Mouse (Mus musculus): ENCODE data around the gene Nlrp9c.
"Not testable (repeated sequence)": the region's sequence is repeated elsewhere in the genome, so short reads cannot be mapped to it uniquely, and the experiment has no call there.

Nlrp9c gene

DNA sequence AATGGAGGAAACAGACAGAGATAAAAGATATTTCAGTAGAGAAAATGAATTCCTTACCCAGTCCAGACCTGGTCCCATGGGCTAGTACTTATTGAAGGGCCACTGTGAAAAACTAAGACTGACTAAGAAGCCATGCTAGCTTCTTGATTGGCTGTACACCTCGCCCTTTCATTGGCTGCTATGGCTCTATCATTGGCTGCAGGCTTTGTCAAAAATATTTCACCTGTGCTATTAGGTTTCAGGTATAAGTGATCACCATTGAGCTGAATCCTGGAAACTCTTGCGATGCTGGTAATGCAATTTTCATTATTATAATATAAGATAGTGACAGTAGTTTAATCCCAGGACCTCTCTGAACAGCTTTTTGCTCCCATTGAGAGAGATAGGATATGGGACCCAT lies at the start of gene Nlrp9c:
Gene Nlrp9c (minus strand): TSS at position 101 of the 400 bp plus-strand sequence.
- not testable (repeated sequence) for DNase-seq (ENCODE audit: low read depth, low spot score)

DNA sequence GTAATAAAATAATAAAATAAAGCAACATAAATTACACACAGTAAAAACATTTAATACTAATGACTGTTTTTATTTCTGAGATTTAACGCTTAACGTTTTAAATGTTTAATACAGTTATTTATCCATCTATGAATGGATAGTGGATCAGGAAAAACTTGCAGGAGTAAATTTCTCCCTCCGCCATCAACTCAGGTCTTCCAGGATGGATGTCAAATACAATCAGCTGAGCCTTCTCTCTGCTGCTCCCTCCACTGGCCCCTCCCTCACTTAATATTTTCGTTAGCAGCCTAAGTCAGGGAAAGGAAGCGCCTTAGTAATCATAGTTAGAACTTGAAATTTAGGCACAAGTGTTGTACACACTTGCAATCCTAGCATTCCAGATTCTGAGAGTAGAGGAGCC lies 31.3 kb upstream of the Nlrp9c start, which contains the start of gene Nlrp4a:
Gene Nlrp4a (plus strand): TSS at position 301 of the 400 bp plus-strand sequence.
- no peak for DNase-seq (ENCODE audit: low read depth, low spot score)

DNA sequence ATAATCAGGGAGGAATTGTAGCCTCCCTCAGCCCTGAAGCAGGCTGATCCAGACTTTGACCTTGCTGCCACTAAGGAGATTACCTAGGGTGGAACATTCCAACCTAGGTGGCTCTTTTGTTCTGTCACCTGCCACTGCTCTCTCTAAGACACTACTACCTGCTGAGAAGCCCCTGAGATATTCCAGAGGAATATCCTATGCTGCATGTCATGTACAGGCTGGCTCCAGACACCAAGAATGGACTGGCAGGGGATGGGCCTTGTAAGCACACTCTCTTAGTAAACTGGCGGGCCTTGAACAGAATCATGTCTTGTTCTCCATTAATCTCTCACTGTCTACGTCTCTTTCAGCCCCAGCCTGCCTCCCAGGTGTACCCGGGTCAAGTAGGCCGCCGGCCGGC lies 11.7 kb downstream of the Nlrp9c start:
- not testable (repeated sequence) for DNase-seq (ENCODE audit: low read depth, low spot score)

DNA sequence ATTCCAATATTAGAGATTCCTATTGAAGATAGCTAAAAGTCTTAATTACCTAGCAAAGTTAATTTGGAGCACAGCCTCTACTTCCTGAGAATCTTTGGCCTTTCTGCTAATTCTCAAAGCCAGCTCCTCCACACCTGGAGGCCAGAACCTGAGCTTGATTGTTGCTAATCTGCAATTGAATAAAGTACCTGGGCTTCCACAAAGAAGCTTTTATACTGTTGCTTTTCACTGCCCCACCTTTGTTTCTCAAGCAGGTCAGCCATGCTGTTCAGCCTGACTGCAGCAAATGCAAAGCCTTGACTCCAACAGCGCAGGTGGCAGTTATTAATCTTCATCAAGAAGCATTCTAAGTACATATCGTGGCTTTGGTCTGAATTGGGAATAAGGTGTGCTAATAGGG lies 12.4 kb downstream of the Nlrp9c start:
- DNase-seq (ENCODE audit: low read depth, low spot score) = not testable (repeated sequence)

DNA sequence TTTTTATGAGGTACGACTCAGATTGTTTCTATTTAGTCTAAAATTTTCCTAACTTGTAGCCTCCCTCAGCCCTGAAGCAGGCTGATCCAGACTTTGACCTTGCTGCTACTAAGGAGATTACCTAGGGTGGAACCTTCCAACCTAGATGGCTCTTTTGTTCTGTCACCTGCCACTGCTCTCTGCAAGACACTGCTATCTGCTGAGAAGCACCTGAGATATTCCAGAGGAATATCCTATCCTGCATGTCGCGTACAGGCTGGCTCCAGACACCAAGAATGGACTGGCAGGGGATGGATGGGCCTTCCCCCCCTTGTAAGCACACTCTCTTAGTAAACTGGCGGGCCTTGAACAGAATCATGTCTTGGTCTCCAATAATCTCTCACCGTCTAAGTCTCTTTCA lies 16.8 kb downstream of the Nlrp9c start:
- DNase-seq (ENCODE audit: low read depth, low spot score) = not testable (repeated sequence)

DNA sequence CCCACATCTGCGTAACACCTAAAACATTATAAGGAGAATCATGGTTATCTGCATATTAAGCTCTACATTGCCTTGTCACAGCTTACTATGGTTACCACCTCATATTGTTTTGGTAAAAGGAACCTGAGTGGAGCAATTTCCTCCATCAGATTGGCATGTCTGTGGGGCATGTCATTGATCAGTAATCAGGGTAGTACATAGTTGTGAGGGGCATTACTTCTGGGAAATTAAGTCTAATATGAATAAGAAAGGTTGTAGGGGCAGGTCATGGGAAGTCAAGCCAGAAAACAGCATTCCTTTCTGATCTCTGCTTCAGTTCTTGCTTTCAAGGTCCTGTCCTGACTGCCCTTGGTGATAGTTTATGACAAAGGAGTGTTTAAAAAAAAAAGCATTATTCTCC lies 22.7 kb downstream of the Nlrp9c start:
- DNase-seq (ENCODE audit: low read depth, low spot score) = no peak

DNA sequence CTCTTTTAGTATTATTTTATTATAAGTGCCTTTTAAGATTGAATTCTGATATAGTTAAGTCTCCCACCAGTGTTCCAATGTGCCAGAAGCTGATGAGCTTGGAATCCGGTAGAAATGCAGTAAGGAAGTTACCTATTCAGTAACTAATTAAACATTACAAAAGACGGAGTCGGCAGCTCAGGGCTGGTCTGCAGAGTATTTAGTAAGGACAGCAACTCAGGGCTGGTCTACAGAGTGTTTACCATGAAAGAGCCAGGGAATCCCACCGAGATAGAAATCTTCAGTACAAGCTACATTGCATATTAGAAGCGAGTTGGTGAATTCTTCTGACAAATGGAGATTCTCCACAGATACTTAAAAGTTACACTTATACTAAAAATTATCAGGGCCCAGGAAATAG lies 30.3 kb downstream of the Nlrp9c start:
- DNase-seq (ENCODE audit: low read depth, low spot score) = not testable (repeated sequence)

DNA sequence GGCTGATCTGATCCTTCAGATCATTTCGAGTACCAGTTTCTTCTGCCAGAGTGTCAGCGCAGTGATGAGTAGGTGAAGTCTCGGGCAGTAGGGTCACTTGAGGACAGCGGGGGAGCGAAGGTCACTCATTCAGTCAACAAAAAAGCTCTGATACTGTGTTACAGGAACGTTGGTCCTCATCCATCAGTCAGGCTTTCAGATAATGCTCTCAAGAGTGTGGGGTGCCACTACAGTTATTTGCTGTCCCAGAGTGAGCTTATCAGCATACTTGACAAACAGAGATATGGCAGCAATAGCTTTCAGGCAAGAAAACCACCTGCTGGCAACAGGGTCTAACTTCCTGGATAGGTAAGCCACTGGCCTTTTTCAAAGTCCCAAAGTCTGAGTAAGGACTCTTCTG lies 46.8 kb downstream of the Nlrp9c start:
- not testable (repeated sequence) for DNase-seq (ENCODE audit: low read depth, low spot score)

DNA sequence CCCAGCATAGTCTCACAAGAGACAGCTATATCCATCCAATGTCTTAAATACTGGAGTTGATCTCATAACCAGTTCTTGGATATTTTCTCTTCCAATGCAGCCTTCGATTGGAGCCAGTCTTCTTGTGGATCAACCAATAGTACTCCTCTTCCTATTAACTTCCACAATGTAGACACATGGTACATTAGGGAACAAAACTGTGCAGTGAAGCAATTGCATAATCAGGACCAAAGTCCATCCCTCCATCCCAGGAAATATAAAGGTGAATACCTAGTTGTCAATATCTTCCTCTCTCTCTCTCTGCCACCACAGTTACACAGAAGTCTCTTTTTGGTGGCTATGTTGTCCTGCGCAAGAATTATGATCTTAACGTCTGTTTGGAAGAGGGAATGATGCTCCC lies 51.2 kb downstream of the Nlrp9c start:
- not testable (repeated sequence) for DNase-seq (ENCODE audit: low read depth, low spot score)

DNA sequence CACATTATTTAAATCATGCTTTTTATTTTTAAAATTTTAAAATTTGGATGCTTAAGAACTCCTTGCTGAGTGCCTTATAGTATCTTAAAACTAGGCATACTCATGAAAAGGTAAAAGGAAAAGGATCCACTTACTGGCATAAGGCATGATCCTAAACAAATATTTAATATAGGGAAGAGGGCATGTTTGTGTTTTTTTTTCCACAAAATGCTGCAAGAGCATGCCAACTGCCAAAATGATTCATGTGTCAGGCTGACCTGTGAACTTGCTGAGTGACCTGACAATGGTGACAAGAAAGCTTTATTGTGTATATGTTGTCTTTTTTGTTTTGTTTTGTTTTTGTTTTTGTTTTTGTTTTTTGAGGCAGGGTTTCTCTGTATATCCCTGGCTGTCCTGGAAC lies 53.3 kb downstream of the Nlrp9c start:
- DNase-seq (ENCODE audit: low read depth, low spot score) = not testable (repeated sequence)

DNA sequence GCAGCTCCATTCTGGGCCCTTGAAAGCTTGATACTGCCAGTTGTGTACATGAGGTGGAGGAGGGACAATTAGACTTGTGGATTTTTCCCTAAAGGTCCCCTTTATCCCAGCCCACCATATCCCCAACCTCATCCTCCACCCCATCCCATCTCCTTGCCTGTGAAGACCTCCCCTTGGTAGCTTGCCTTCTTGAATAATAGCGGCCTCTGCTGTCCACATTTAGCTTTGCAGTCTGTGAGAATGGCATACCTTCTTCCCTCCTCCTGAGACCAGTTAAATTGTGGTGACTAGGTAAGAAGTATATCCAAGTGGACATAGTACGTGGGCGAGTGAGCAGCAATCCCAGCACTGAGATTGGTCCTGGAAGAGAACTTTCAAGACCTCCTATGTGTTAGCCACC lies 83.1 kb downstream of the Nlrp9c start:
- not testable (repeated sequence) for DNase-seq (ENCODE audit: low read depth, low spot score)

DNA sequence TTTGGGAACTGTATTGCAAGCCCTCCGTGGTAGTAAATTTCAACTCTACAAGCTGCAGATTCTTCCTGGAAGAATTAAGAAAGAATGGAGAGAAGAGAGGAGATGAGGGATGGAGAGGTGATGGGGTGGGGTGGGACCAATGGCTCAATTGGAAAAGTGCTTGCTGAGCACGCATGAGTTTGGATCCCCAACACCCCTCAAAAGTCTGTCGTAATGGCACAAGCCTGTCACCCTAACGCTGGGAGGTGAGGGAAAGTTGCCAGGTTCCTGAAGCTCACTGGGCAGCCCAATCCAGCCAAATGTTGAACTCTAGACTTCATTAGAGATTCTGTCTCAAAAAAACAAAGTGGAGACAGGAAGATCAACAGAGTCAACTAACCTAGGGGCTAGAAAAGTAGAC lies 87.7 kb downstream of the Nlrp9c start:
- not testable (repeated sequence) for DNase-seq (ENCODE audit: low read depth, low spot score)

DNA sequence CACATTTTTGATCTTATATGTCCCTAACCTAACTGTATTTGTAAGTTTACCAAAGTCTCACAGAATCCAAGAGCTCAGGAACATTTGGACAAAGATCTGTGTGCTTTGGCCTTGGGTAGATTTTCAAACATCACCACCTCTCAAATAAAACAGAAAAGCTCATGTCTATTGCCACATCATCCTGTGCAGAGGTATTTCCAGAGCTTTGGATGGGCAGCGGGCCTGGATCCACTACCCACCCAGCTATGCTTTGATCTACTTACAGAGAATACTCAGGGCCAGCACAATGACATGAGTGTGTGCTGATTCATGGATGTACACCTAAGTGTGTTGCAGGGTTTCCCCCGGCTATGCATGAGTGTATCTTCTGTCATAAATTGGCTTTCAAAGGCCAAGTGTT lies 88.3 kb downstream of the Nlrp9c start:
- DNase-seq (ENCODE audit: low read depth, low spot score) = not testable (repeated sequence)

DNA sequence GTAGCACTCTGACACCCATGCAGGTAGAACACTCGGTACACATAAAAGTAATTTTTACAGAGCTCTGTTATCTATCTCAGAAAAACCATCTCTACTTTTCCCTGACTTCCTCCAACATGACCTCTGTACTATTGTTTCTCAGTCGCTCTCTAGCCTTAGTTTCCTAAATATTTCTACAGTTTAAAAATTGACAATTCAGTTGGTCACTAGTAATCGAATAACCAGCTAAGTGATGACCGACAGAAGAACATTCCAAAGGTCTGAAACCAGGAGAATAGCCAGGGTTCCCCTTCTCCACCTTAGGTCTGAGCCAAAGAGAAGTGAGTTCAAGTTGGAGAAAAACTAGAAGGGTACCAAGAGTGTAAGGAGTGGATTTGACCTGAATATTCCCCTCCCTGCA lies 91.7 kb downstream of the Nlrp9c start:
- not testable (repeated sequence) for DNase-seq (ENCODE audit: low read depth, low spot score)

DNA sequence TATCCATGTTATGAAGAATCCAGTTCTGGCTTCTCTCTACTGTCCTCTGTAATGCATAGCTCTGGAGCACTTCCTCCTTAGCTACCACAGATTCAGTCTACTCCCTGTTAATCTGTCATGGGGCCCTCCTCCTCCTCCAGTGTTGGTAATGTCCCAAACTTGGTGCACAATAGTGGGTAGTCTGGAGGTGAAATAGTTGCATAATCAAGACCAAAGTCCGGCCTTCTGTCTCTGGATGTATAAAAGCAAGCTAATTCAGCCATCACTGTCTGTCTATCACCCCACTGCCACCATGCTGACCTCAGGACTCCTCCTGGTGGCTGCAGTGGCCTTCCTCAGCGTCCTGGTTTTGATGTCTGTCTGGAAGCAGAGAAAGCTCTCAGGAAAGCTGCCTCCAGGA lies 96.6 kb downstream of the Nlrp9c start, which contains the start of gene Cyp2a4:
Gene Cyp2a4 (plus strand): TSS at position 244 of the 400 bp plus-strand sequence.
- DNase-seq (ENCODE audit: low read depth, low spot score) = not testable (repeated sequence)

DNA sequence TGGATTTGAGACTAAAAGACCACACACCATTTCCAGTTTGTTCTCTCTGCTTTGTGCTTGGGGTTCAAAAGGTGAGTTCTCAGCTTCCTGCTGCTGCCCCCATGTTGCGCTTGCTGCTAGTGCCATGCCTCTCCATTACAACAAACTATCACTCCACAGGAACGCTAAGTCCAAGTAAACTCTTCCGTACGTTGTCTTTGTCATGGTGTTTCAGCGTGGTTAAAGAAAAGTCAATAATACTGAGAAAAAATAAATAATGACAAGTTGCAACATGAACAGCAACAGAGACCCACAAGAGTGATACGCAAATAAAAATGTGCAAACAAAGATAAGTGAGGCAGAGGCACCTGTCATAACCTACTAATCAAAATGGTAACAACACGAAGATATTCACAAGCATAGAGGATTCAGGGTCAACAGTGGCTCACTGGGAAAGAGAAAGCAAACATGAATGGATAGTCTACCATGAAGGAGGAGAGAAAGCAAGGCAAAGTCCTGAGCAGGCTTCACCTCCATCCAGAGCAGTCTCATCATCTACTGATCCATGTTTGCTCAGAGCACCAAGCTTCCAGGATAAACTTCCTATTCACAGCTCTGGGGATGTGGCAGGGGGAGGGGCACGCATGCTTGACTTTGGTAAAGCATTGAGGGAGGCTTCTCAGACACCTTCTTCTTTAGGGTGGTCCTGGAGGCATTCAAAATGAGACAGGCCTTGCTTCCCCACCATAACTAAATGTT lies 99.9 kb downstream of the Nlrp9c start:
- not testable (repeated sequence) for DNase-seq (ENCODE audit: low read depth, low spot score)

Data from retina, postnatal 7 days (tissue).